Mouse (Mus musculus) lung, adult 18-20 months (tissue): ENCODE data around the gene Chst11.
"Not testable (repeated sequence)": the region's sequence is repeated elsewhere in the genome, so short reads cannot be mapped to it uniquely, and the experiment has no call there.

Experiments used
- DNase-seq, 2 experiments: peaks; one replicate each; pipeline ENCODE4 v3.0.0; 2022; ENCODE audit warnings: mixed read lengths in 2 of 2

Gene Chst11

DNA sequence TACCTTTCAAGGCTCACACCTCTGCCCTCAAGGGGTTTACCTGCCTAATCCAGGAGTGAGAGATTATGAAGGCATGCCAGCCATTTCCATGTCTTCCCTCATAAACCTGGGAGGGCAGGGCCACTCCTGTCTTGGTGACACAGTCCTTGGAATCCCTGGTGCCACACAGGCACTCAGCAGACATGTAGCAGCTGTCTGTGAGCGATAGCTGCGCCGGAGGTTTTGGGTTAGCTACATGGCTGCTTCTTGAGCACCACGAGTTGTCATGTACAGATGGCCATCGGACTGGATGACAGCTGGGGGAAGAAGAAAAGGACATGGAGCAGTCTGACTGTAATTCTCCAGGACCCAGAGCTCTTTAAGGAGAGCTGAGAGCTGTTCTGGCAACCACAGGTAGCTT lies 129.3 kb downstream of the Chst11 start:
- no peak for DNase-seq

GRCm38 (mm10) chr10:83116889-83117288 lies 131.6 kb downstream of the Chst11 start:
- DNase-seq: no peak

DNA sequence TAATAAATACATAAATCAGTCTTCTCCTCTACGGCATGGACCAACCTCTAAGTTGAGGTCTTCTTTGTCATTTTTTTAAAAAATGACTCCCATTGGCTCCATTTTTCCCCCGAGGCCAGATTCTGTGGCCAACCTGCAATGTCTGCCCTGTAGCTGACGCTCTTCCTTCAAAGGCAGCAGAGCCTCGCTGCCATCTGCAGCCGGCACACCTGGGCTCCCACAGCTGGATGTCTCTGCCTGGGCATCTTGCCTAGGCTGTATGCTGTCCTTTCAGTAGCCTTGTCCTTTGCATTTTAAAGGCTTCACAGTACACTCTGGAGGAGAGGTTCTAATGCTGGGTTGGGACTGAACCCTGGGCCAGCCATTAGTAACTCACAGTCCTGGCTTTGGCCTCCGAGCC lies 132.6 kb downstream of the Chst11 start:
- DNase-seq: no peak

GRCm38 (mm10) chr10:83118613-83119012 lies 133.3 kb downstream of the Chst11 start:
- DNase-seq: no peak

DNA sequence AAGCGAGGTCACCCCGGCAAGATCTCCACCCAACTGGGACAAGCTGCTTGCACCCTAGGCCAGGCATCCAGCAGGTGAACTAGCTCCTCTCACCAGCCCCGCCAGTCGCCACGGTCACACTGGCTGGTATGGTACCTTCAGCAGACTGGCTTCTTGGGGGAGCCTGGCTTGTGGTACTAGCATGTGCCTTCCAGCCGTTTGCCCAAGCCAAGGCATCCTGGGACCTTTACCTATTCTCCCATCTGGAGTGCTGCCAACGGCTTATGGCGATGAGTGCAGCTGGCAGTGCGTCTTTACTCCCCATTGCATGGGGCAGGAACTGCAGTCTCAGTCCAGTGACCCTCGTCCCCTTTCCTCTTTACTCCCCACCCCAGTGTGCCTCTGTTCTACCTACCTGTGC lies 133.7 kb downstream of the Chst11 start:
- no peak for DNase-seq

DNA sequence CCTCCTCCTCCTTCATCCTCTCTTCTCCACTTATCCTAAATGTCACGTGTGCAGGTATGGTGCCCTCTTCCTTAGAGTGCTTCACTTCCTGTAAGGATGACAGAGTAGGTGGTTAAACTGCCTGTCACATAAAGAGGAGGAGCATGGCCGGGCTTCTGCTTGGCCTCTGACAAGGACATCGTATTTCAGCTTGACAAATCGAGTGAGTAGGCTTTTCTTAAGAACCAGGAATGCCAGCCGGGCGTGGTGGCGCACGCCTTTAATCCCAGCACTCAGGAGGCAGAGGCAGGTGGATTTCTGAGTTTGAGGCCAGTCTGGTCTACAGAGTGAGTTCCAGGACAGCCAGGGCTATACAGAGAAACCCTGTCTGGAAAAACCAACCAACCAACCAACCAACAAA lies 134.2 kb downstream of the Chst11 start:
- DNase-seq: not testable (repeated sequence)

- no peak for DNase-seq
Observed at GRCm38 (mm10) chr10:83119909-83120308, 134.6 kb downstream of the Chst11 start.

GRCm38 (mm10) chr10:83120938-83121337 lies 135.6 kb downstream of the Chst11 start:
- DNase-seq: no peak

DNA sequence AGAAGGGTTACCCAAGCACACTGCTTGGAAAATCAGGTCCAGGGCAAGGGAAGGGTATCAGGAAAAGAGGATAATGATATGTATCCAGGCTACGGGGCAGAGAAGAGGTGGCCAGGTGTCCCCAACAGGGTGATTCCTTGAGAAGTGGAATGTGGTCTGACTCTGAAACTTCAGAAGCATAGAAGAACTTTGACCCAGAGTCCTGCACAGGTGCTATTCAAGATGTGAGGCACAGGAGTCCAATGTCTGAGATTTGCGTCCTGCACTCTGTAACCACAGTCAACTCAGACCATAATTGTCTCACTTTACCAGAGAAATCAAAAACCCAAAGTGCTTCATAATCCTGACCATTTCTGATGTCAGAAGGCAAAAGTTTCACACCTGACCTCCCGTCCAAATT lies 139.3 kb downstream of the Chst11 start:
- no peak for DNase-seq

GRCm38 (mm10) chr10:83126447-83126846 lies 141.1 kb downstream of the Chst11 start:
- DNase-seq: no peak

GRCm38 (mm10) chr10:83128435-83128834 lies 143.1 kb downstream of the Chst11 start:
- DNase-seq: no peak

GRCm38 (mm10) chr10:83129624-83130218 lies 144.4 kb downstream of the Chst11 start:
- DNase-seq: no peak

DNA sequence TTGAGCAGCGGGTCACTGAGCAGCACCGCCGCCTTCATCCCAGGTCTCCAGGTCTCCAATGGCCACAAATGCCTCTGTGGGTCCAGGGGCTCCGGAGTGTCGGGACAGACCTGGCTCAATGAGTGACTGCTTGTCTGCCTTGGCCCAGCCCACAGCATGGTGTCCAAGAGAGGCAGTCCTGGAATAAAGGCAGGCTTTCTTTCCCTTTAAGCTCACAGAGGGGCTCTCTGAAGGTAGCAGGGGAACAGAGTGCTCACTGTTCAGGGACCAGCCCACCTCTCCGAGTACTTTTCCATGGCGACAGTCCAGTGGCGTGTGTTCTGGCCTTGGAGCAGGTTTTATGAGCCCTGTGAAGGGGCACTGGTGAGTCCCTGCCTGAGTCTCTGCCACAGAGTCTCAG lies 145.3 kb downstream of the Chst11 start:
- no peak for DNase-seq

DNA sequence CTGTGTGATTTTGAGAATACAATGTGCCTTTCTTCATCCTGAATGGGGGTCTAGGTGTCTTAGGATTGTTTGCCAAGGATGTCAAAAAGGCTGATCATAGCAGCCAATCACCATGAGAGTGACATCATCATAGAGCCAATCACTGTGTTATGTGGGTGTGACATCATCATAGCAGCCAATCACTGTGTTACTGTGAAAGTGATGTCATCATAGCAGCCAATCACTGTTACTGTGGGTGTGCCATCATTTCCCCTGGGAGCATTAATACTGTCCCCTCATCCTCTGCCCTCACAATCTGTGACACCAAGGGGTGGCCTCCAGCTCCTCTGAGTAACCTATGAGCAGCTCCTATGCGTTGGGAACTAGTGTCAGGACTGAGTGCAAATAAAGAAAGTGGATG lies 146.6 kb downstream of the Chst11 start:
- DNase-seq: no peak

DNA sequence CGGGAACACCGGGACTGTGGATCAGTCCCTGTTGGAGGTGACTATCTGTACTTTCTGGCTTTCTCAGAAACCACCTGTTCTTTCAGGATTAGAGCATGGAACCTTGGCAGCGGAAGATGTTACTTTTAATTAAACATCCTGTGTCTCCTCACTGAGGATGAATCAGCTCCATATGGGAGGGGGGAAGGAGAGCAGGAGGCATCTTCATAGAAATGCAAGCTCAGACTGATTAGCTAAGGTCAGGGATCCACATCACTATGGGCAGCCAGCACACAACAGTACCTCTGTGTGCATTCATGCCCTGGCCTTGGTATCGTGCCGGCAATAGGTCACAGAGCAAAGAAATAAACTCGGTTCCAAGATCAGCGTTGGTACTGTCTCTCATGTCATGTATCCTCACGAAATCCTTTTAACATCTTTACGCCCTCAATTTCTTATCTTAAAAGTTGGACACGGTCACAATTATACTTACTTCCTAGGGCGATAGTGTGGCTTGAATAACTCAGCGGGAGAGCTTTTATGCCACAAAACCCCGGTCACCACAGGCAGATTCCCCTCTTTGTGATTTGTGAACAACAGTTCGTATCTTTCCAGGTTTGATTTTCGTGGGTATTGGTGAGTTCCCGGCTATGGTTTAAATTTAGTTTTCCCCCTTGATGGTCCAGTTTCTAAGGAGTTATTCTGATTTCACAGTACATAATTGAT lies 148.7 kb downstream of the Chst11 start:
- no peak for DNase-seq

- no peak for DNase-seq
Observed at GRCm38 (mm10) chr10:83134896-83135295, 149.6 kb downstream of the Chst11 start.

GRCm38 (mm10) chr10:83135963-83136362 lies 150.7 kb downstream of the Chst11 start:
- DNase-seq: no peak

- no peak for DNase-seq
Observed at GRCm38 (mm10) chr10:83137103-83137502, 151.8 kb downstream of the Chst11 start.

- no peak for DNase-seq
Observed at GRCm38 (mm10) chr10:83139276-83139675, 154.0 kb downstream of the Chst11 start.

- no peak for DNase-seq
Observed at GRCm38 (mm10) chr10:83140258-83140936, 155.1 kb downstream of the Chst11 start.

GRCm38 (mm10) chr10:83141434-83141833 lies 156.1 kb downstream of the Chst11 start:
- DNase-seq: no peak

DNA sequence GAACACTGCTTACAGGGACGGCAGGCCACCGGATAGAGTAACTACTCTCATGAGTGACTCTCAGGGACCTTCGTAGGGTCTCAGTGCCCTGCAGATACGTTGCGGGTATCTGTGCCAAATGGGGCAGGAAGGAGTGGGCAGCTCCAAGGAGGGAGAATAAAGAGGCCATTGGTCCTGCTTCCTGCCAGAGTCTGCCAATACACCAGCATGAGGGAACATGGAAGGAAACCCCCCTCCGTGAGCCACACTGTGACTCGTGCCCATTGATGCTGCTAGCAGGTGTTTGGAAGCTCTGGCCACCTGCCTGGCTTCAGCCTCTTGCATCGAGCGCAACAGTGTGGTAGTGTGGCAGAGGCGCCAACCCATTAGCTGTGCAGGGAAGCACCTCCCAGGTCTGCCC lies 157.8 kb downstream of the Chst11 start:
- no peak for DNase-seq

GRCm38 (mm10) chr10:83145836-83146235 lies 160.5 kb downstream of the Chst11 start:
- DNase-seq: no peak
